Mouse (Mus musculus): ENCODE results near the gene Ano6.

- TF ChIP-seq CTCF (IDR thresholded peaks at IDR 0.05; ENCODE audit: low read depth), result no peak
- no peak for TF ChIP-seq EP300 (IDR thresholded peaks at IDR 0.05; ENCODE audit: low read depth)
Measured at GRCm38 (mm10) chr15:95820142-95820541, 29.5 kb downstream of the Ano6 start.

Measured in liver, embryonic 14.5 days (tissue).